Mouse (Mus musculus) lung, adult 2 months (tissue): ENCODE results near the gene Cep68.

Experiments used
- CTCF ChIP-seq: fragments of 200-500 bp; IDR thresholded peaks from 2 replicates; pipeline ENCODE4 v1.5.1; 2011; ENCODE audit warnings: mild to moderate bottlenecking, low read length, control low read depth; ENCODE audit not compliant: insufficient read depth
- POLR2A ChIP-seq: fragments of 200-500 bp; IDR thresholded peaks from 2 replicates; pipeline ENCODE4 v1.6.1; 2011; ENCODE audit warnings: low read depth, mild to moderate bottlenecking, control low read depth, low read length, borderline replicate concordance; ENCODE audit errors: extremely low read depth

GRCm38 (mm10) chr11:20284463-20284862 is 35.2 kb upstream of the Cep68 start:
- TF ChIP-seq POLR2A (no peak), CTCF (no peak)
